Mouse (Mus musculus) hindbrain, embryonic 11.5 days (tissue): ENCODE results near the gene Zfp969. TPM values are rescaled to one million over a fixed set of nuclear protein-coding genes. Genes with fewer than 3 reads are reported as not detected.
"Not testable (repeated sequence)": the region's sequence is repeated elsewhere in the genome, so short reads cannot be mapped to it uniquely, and the experiment has no call there.

ENCODE experiments used
- ATAC-seq: fragments of 200-750 bp; cut with Nextera tagmentation; 2 replicates; pipeline ENCODE4 v1.8.0; 2017; ENCODE audit warnings: mild to moderate bottlenecking, moderate TSS enrichment, moderate library complexity; ENCODE audit not compliant: low FRiP score
- DNase-seq: peaks from one replicate; pipeline ENCODE4 v3.0.0-alpha.2; 2015; ENCODE audit warnings: low spot score
- H3K27ac ChIP-seq: fragments of 300-500 bp; sonication (generic); 2 replicates; pipeline ENCODE4 v1.5.1; 2014; ENCODE audit warnings: mild to moderate bottlenecking, low read depth, low read length
- H3K27me3 ChIP-seq: fragments of 300-500 bp; sonication (generic); 2 replicates; pipeline ENCODE4 v1.6.1; 2014; ENCODE audit warnings: mild to moderate bottlenecking, low read length, moderate library complexity, mixed read lengths; ENCODE audit not compliant: control insufficient read depth, insufficient read depth
- H3K36me3 ChIP-seq: fragments of 300-500 bp; sonication (generic); 2 replicates; pipeline ENCODE4 v1.6.1; 2014; ENCODE audit warnings: mild to moderate bottlenecking, low read length, moderate library complexity, mixed read lengths; ENCODE audit not compliant: control insufficient read depth, insufficient read depth
- H3K4me1 ChIP-seq: fragments of 300-500 bp; sonication (generic); replicated peaks from 2 replicates; pipeline ENCODE4 v1.6.1; 2014; ENCODE audit warnings: low read length, mixed read lengths; ENCODE audit not compliant: control insufficient read depth, insufficient read depth
- H3K4me2 ChIP-seq: fragments of 300-500 bp; sonication (generic); replicated peaks from 2 replicates; pipeline ENCODE4 v1.6.1; 2014; ENCODE audit warnings: mild to moderate bottlenecking, low read depth, low read length
- H3K4me3 ChIP-seq: fragments of 300-500 bp; sonication (generic); 2 replicates; pipeline ENCODE4 v1.5.1; 2014; ENCODE audit warnings: low read depth, low read length
- H3K9ac ChIP-seq: fragments of 300-500 bp; sonication (generic); 2 replicates; pipeline ENCODE4 v1.6.1; 2014; ENCODE audit warnings: low read depth, low read length
- H3K9me3 ChIP-seq: fragments of 300-500 bp; sonication (generic); 2 replicates; pipeline ENCODE4 v1.6.1; 2016; ENCODE audit warnings: low read length; ENCODE audit not compliant: control insufficient read depth
- WGBS: fragments of 180-500 bp; shearing (Covaris S2); extraction: QIAGEN DNeasy Blood & Tissue Kit; methylation state at CpG from one replicate; pipeline ENCODE4 v1.1.7; 2014; 5-methylcytosine and 5-hydroxymethylcytosine counted together
- polyA plus RNA-seq: library from polyadenylated mRNA; unstranded; fragments of >200 nt; fragmentation: Nextera tagmentation; extraction: Ambion mirVana; gene quantifications from 2 replicates; pipeline ENCODE4 v1.2.1, GENCODE M21; 2014

Zfp969 gene
- polyA plus RNA-seq = 8.2 and 11.2 TPM in 2 replicates

DNA sequence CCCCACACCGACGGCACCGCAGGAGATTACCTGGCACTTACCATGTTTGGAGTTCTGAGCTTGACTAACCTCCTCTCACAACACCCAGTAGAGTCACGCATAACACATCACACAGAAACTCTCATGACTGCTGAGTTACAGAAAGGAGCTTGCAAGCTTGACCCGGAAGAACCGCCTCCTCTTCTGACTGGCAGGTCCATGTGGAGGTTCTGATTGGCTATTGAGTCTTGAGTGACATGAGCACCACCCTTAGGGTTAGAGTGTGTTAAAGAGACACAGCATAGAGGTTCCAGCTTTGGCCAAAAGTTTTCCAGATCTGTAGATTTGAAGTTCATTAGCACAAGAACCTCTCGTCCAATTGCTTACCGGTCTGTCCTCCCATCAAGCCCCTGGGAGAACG lies at the start of gene Zfp969:
Gene Zfp969, minus strand, starts transcription at position 101 of the 400 bp plus-strand sequence.
- H3K36me3 ChIP-seq, H3K4me2 ChIP-seq, ATAC-seq, H3K4me1 ChIP-seq, DNase-seq, H3K9ac ChIP-seq, H3K4me3 ChIP-seq, H3K9me3 ChIP-seq, H3K27ac ChIP-seq, H3K27me3 ChIP-seq: not testable (repeated sequence)
- no CpG with 5 or more reads among the region's 9 CpGs for WGBS

DNA sequence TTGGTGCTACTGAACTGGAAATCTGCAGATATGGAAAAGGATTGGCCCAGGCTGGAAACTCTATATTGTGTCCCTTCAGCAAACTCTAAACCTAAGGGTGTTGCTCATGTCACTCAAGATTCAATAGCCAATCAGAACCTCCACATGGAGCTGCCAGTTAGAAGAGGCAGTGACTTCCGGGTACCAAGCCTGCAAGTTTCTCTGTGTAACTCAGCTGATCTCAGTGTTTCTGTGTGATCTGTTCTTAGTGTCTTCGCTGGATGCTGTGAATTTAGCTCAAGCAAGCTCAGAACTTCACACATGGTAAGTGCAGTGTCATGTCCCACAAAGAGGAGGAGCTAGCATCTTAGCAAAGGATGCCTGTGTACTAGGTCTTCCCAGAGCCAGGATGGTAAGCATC lies 37.8 kb upstream of the Zfp969 start, which contains the start of gene Gm2007:
Gene Gm2007, plus strand, starts transcription at position 301 of the 400 bp plus-strand sequence.
- WGBS = no CpG with 5 or more reads among the region's 2 CpGs
- not testable (repeated sequence) for DNase-seq, H3K4me1 ChIP-seq, H3K9me3 ChIP-seq, H3K4me2 ChIP-seq, H3K4me3 ChIP-seq, H3K27me3 ChIP-seq, H3K9ac ChIP-seq, H3K27ac ChIP-seq, H3K36me3 ChIP-seq, ATAC-seq

DNA sequence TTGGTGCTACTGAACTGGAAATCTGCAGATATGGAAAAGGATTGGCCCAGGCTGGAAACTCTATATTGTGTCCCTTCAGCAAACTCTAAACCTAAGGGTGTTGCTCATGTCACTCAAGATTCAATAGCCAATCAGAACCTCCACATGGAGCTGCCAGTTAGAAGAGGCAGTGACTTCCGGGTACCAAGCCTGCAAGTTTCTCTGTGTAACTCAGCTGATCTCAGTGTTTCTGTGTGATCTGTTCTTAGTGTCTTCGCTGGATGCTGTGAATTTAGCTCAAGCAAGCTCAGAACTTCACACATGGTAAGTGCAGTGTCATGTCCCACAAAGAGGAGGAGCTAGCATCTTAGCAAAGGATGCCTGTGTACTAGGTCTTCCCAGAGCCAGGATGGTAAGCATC lies 59.8 kb downstream of the Zfp969 start, which contains the start of gene Gm11007:
Gene Gm11007, plus strand, starts transcription at position 301 of the 400 bp plus-strand sequence.
- H3K4me3 ChIP-seq, H3K36me3 ChIP-seq, H3K9ac ChIP-seq, H3K9me3 ChIP-seq, H3K4me1 ChIP-seq, DNase-seq, H3K27ac ChIP-seq, H3K27me3 ChIP-seq, ATAC-seq, H3K4me2 ChIP-seq: not testable (repeated sequence)
- no CpG with 5 or more reads among the region's 2 CpGs for WGBS

Other genes with a start within 250 kb of the Zfp969 start
- gene Zfp965, start 233.7 kb downstream of the Zfp969 start, polyA plus RNA-seq = 5.9 and 7.2 TPM in 2 replicates
- not detected in 2 replicates for gene Gm11007, start 59.7 kb downstream of the Zfp969 start, polyA plus RNA-seq
- not detected in 2 replicates for gene Gm2007, start 37.9 kb upstream of the Zfp969 start, polyA plus RNA-seq
- gene Gm14288, start 97.4 kb upstream of the Zfp969 start, polyA plus RNA-seq = 1.5 and 2.1 TPM in 2 replicates
- 23.3 and 29.4 TPM in 2 replicates for gene Gm6710, start 165.6 kb upstream of the Zfp969 start, polyA plus RNA-seq
- gene Zfp966, start 227.5 kb upstream of the Zfp969 start, polyA plus RNA-seq = 5.1 and 5.6 TPM in 2 replicates